Mouse (Mus musculus): ENCODE results near the gene Cmklr1. TPM values are rescaled to one million over a fixed set of nuclear protein-coding genes. Genes with fewer than 3 reads are reported as not detected.

The Cmklr1 gene
- polyA plus RNA-seq, 1 experiment from 2014 or later, result 3.3 TPM

DNA sequence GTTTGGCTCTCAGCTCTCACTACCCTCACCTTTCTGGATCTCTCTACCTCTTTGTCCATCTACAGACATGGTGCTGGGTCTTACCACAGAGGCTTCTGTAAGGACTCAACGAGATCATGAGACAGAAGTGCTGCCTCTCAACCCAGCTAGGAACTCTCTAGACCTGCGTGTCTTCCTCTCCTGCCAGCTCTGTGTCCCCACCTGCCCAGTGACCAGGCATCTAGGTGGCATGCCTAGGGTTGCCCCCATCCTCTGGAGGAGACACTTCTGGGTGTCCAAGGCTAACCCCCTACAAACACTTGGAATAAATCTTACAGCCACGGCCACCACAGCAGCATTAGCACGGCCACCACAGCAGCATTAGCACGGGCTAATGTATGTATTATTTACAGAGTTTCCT, 40.3 kb downstream of the Cmklr1 start:
- H3K4me3 ChIP-seq, result no peak overlapping the region
- H3K27ac ChIP-seq, result no peak overlapping the region
- H3K4me1 ChIP-seq, result peaks cover 32% of the 10 kb centered on the region
- no peak for DNase-seq (ENCODE audit: low spot score)
- no peaks in the 10 kb centered on the region for H3K9me3 ChIP-seq
- H3K27me3 ChIP-seq (ENCODE audit: insufficient read depth, poor library complexity, severe bottlenecking), result peaks cover 28% of the 10 kb centered on the region; the same call in 1 of the 2 replicates
- WGBS, result 79% methylated on average over 5 of the region's 5 CpGs
- peaks cover 12% of the 10 kb centered on the region for H3K36me3 ChIP-seq

DNA sequence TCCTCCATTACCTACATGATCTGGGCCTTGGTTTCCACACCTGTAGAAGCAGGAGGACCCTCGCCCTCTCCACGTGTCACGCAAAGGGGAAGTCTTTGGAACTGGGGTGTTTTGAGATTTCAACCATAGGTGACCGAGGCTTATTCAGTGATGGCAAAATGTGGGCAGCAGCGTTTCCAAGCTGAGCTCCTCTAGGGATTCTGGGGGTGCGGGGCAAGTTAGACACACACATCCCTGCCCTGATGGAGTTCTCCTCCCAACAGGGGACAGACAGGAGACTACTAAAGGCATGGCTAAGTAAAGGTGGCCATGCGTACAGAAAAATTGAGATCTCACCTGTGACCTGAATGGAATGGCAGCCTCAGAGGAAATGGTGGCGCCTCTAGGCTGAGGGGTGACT, 41.7 kb downstream of the Cmklr1 start:
- H3K27ac ChIP-seq, result no peak overlapping the region
- H3K4me1 ChIP-seq, result peaks cover 32% of the 10 kb centered on the region
- H3K9me3 ChIP-seq, result no peaks in the 10 kb centered on the region
- H3K36me3 ChIP-seq, result peaks cover 4% of the 10 kb centered on the region; the same call in 1 of the 2 replicates
- DNase-seq (ENCODE audit: low spot score), result no peak
- H3K27me3 ChIP-seq (ENCODE audit: insufficient read depth, poor library complexity, severe bottlenecking), result peaks cover 28% of the 10 kb centered on the region; the same call in 1 of the 2 replicates
- WGBS, result 82% methylated on average over 8 of the region's 8 CpGs
- no peak overlapping the region for H3K4me3 ChIP-seq

GRCm38 (mm10) chr5:113607941-113608431, 42.2 kb downstream of the Cmklr1 start:
- Histone ChIP-seq H3K4me1 (peaks cover 32% of the 10 kb centered on the region), H3K27me3 (ENCODE audit: insufficient read depth, poor library complexity, severe bottlenecking) (peaks cover 28% of the 10 kb centered on the region; the same call in 1 of the 2 replicates), H3K27ac (no peak overlapping the region), H3K9me3 (no peaks in the 10 kb centered on the region), H3K4me3 (no peak overlapping the region), H3K36me3 (no peaks in the 10 kb centered on the region)
- DNase-seq (ENCODE audit: low spot score), result no peak
- 36% methylated on average over 13 of the region's 13 CpGs for WGBS

DNA sequence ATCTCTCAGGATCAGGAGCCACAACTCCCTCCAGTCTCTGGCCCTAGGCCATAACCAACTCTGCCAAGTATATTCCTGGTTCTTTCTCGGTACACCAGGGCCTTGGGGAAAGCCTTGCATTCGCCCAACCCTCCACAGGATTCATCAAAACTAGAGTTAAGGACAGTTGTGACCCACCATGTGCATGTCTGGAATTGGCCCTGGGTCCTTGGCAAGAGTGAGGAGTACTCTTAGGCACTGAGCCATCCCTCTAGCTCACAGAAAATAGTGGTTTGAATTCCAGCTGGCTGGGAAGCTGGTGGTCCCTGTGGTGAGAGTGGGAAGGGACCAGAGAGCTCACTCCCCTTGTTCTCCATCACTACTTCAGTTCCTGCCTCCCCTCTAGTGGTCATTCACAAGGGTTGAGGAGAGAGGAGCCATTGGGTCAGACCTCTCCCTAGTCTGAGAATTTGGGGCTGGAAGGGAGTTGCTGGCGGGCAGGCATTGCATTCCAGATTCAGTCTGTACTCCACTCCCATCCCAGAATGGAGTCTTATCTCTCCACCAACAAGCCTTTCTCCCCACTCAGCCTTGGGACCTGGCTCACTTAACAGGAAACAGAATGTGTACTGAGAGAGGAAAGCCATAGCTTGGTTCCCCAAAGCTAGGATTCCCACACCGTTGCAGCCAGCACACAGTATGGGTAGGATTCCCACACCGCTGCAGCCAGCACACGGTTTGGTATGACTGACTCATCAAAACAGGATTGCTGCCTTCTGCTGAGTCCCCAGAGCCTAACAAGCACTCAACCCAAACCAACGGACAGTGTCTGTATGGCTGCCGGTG, 43.1 kb downstream of the Cmklr1 start:
- DNase-seq (ENCODE audit: low spot score), result no peak
- no peak overlapping the region for H3K27ac ChIP-seq
- peaks cover 28% of the 10 kb centered on the region; the same call in 1 of the 2 replicates for H3K27me3 ChIP-seq (ENCODE audit: insufficient read depth, poor library complexity, severe bottlenecking)
- H3K36me3 ChIP-seq, result no peaks in the 10 kb centered on the region
- no peaks in the 10 kb centered on the region for H3K9me3 ChIP-seq
- 69% methylated on average over 8 of the region's 8 CpGs for WGBS
- no peak overlapping the region for H3K4me3 ChIP-seq
- peaks cover 32% of the 10 kb centered on the region for H3K4me1 ChIP-seq

DNA sequence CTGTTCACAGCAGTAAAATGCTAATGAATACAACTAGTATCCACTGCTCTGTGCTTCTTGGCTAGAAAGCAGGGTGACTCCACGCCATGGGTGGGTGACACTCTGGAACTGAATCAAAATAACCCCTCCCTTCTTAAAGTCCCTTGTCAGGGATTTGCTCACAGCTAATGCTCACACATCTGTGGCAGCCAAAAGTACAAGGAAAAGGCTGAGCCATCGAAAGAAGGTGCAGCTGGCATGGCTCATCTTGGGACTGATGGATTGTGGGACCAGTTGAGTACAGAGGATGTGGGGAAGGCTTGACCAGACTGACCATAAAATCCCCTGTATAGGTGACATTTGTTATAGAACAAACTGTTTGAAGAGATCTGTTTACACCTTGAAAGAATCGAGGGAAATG, 44.1 kb downstream of the Cmklr1 start:
- Histone ChIP-seq H3K27me3 (ENCODE audit: insufficient read depth, poor library complexity, severe bottlenecking) (peaks cover 25% of the 10 kb centered on the region; the same call in 1 of the 2 replicates), H3K4me3 (no peak overlapping the region), H3K36me3 (no peaks in the 10 kb centered on the region), H3K9me3 (no peaks in the 10 kb centered on the region), H3K4me1 (peaks cover 21% of the 10 kb centered on the region), H3K27ac (no peak overlapping the region)
- WGBS, result 77% methylated on average over 3 of the region's 3 CpGs
- no peak for DNase-seq (ENCODE audit: low spot score)

GRCm38 (mm10) chr5:113604758-113605157, 45.5 kb downstream of the Cmklr1 start:
- H3K4me1 ChIP-seq, result peaks cover 13% of the 10 kb centered on the region
- no peak overlapping the region for H3K4me3 ChIP-seq
- no peaks in the 10 kb centered on the region for H3K9me3 ChIP-seq
- H3K27ac ChIP-seq, result no peak overlapping the region
- H3K27me3 ChIP-seq (ENCODE audit: insufficient read depth, poor library complexity, severe bottlenecking), result peaks cover 12% of the 10 kb centered on the region; the same call in 1 of the 2 replicates
- DNase-seq (ENCODE audit: low spot score), result no peak
- 76% methylated on average over 4 of the region's 4 CpGs for WGBS
- H3K36me3 ChIP-seq, result no peaks in the 10 kb centered on the region

DNA sequence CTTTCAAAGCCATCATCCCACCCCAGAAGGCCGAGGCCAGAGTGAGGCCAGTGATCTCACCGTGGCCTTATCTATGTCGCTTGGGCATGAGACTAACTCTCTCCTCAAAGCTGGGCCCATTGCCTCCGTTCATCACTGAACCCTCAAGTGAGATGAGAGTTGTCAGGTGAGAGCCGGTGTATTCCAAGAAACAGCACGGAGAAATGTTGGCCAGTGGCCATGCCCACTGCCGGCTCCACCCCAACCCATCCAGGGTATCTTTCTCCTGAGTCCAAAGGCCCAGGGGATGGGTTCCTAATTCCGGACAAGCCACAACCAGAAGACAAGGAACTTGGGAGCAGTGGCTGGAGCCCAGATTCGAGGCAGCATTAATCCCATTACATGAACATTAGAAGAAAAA, 46.8 kb downstream of the Cmklr1 start:
- DNase-seq (ENCODE audit: low spot score), result no peak
- Histone ChIP-seq H3K36me3 (no peaks in the 10 kb centered on the region), H3K27me3 (ENCODE audit: insufficient read depth, poor library complexity, severe bottlenecking) (peaks cover 7% of the 10 kb centered on the region; the same call in 1 of the 2 replicates), H3K4me1 (peaks cover 13% of the 10 kb centered on the region), H3K27ac (no peak overlapping the region), H3K4me3 (no peak overlapping the region), H3K9me3 (no peaks in the 10 kb centered on the region)
- WGBS, result 63% methylated on average over 9 of the region's 9 CpGs

DNA sequence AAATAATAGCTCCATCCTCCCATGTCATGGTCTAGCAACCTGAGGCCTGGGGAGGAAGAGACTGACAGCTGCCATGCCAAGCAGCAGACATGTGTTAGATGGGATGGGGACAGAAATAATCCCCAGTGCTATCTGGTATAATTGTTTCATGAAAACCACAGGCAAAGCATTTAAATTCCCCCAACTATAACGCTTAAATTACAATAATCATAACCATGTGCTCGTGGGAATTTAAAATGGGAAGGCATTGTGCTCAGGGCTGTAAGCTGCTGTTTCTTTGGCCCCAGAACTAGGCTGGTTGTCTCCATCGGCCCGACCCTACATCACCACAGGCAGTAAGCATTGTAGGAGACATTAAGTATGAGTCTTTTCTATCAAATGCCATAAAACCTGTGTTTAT, 49.4 kb downstream of the Cmklr1 start:
- Histone ChIP-seq H3K36me3 (no peaks in the 10 kb centered on the region), H3K27me3 (ENCODE audit: insufficient read depth, poor library complexity, severe bottlenecking) (no peaks in the 10 kb centered on the region), H3K9me3 (no peaks in the 10 kb centered on the region), H3K4me1 (no peaks in the 10 kb centered on the region), H3K4me3 (no peak overlapping the region), H3K27ac (no peak overlapping the region)
- WGBS, result 73% methylated on average over 4 of the region's 4 CpGs
- no peak for DNase-seq (ENCODE audit: low spot score)

DNA sequence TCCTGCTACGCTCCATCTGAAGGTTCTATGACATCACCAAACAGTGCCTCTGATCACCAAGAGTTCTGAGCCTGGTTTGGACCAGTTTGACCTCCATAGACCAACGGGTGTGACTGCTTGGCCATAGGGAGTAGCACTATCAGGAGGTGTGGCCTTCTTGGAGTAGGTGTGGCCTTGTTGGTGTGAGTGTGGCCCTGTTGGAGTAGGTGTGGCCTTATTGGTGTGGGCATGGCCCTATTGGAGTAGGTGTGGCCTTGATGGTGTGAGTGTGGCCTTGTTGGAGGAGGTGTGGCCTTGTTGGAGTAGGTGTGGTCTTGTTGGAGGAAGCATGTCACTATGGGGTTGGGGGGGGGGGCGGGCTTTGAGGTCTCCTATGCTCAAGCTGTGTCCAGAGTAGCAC, 50.0 kb downstream of the Cmklr1 start:
- Histone ChIP-seq H3K36me3 (no peaks in the 10 kb centered on the region), H3K27ac (no peak overlapping the region), H3K4me3 (no peak overlapping the region), H3K9me3 (no peaks in the 10 kb centered on the region), H3K4me1 (no peaks in the 10 kb centered on the region), H3K27me3 (ENCODE audit: insufficient read depth, poor library complexity, severe bottlenecking) (no peaks in the 10 kb centered on the region)
- 67% methylated on average over 3 of the region's 3 CpGs for WGBS
- no peak for DNase-seq (ENCODE audit: low spot score)

GRCm38 (mm10) chr5:113596780-113597353, 53.4 kb downstream of the Cmklr1 start:
- WGBS, result 68% methylated on average over 9 of the region's 9 CpGs
- DNase-seq (ENCODE audit: low spot score), result no peak
- Histone ChIP-seq H3K27me3 (ENCODE audit: insufficient read depth, poor library complexity, severe bottlenecking) (0 out of 2 replicates have a peak, but pooled peaks cover 8% of the 10 kb centered on the region), H3K27ac (no peak overlapping the region), H3K9me3 (no peaks in the 10 kb centered on the region), H3K4me1 (peaks cover 8% of the 10 kb centered on the region; the same call in 1 of the 2 replicates), H3K36me3 (no peaks in the 10 kb centered on the region), H3K4me3 (no peak overlapping the region)

DNA sequence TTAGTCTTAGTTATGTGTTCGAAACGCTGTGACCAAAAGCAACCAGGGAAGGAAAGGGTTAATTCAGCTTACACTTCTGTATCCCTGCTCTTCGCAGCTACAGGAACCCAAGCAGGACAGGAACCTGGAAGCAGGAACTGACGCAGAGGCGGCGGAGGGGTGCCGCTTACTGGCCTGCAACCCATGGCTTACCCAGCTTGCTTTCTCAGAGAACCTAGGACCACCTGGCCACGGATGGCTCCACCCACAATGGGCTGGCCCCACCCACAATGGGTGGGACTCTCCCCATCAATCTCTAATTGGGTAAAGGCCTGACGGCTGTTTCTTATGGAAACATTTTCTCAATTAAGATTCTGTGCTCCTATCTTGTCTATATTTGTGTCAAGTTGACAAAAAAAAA, 54.0 kb downstream of the Cmklr1 start:
- H3K4me1 ChIP-seq, result peaks cover 14% of the 10 kb centered on the region

DNA sequence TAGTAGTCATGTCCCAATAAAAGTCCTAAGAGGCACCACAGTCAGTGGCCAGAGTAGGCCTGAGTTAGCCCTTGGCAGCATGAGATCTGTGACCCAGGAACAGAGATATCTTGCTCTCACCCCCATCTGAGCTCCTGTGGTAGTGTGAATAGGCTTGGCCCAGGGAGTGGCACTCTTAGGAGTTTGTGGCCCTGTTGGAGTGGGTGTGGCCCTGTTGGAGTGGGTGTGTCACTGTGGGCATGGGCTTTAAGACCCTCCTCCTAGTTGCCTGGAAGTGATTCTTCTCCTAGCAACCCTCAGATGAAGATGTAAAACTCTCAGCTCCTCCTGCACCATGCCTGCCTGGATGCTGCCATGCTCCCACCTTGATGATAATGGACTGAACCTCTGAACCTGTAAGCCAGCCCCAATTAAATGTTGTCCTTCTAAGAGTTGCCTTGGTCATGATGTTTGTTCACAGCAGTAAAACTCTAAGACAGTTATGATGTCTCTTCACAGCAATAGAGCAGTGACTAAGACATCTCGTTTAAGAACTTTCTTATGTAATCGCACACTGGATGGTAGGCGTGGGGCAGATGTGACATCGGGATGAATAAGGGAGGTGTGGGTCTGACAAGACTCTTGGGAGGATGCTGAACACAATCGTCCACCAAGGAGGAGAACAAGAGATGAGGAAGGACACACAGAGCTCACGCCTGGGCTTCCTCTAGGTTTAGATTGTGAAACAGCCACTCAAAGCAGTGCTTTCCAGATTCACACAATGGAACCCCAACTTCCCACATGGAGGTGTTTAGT, 56.1 kb downstream of the Cmklr1 start:
- H3K27ac ChIP-seq, result no peak overlapping the region
- WGBS, result 80% methylated on average over 6 of the region's 6 CpGs
- no peak overlapping the region for H3K4me3 ChIP-seq
- H3K4me1 ChIP-seq, result peaks cover 22% of the 10 kb centered on the region
- no peak for DNase-seq (ENCODE audit: low spot score)
- peaks cover 15% of the 10 kb centered on the region; the same call in 1 of the 2 replicates for H3K27me3 ChIP-seq (ENCODE audit: insufficient read depth, poor library complexity, severe bottlenecking)
- H3K36me3 ChIP-seq, result no peaks in the 10 kb centered on the region
- H3K9me3 ChIP-seq, result no peaks in the 10 kb centered on the region

More for the DNA sequence above, 54.0 kb downstream of the Cmklr1 start:
- Histone ChIP-seq H3K9me3 (no peaks in the 10 kb centered on the region), H3K4me3 (no peak overlapping the region), H3K27ac (no peak overlapping the region), H3K36me3 (no peaks in the 10 kb centered on the region), H3K27me3 (ENCODE audit: insufficient read depth, poor library complexity, severe bottlenecking) (peaks cover 15% of the 10 kb centered on the region; the same call in 1 of the 2 replicates)
- WGBS, result 75% methylated on average over 9 of the region's 9 CpGs
- no peak for DNase-seq (ENCODE audit: low spot score)

Data from heart, embryonic 10.5 days (tissue).